Mouse (Mus musculus): ENCODE data around the gene Six1. TPM values are rescaled to one million over a fixed set of nuclear protein-coding genes. Genes with fewer than 3 reads are reported as not detected.

Six1 gene
- total and polyA plus RNA-seq, 3 experiments, result 0.90 to 1.4 (median 1.2) TPM

GRCm38 (mm10) chr12:73043396-73044167, 10.1 kb downstream of the Six1 start:
- Histone ChIP-seq H3K4me1 (ENCODE audit: control insufficient read depth, insufficient read depth, low read length) (peaks cover 4% of the 10 kb centered on the region), H3K27me3 (ENCODE audit: control insufficient read depth, insufficient read depth, low read length) (peaks cover 45% of the 10 kb centered on the region), H3K79me2 (replicated peaks; ENCODE audit: control insufficient read depth, insufficient read depth, low read length) (no peaks in the 10 kb centered on the region), H3K9ac (ENCODE audit: low read depth, low read length) (no peak overlapping the region), H3K27ac (no peak overlapping the region), H3K4me3 (no peak overlapping the region), H3K36me3 (ENCODE audit: control insufficient read depth, insufficient read depth, low read length) (no peaks in the 10 kb centered on the region)
- WGBS, result 39% methylated on average over 14 of the region's 14 CpGs
- intact Hi-C loops (cut with DNase I), result loop anchor here (5.0 kb wide), 2 partner anchors 96 to 164 kb away; no protein-coding TSS in a partner anchor
- TF ChIP-seq POLR2A (IDR thresholded peaks at IDR 0.05; ENCODE audit: insufficient read depth, low read depth, low read length) (no peak), CTCF (IDR thresholded peaks at IDR 0.05) (no peak), EP300 (IDR thresholded peaks at IDR 0.05; ENCODE audit: insufficient read depth, low read depth, low read length) (no peak)
- DNase-seq, result peak in 1 of 2 experiments; percentile 52

DNA sequence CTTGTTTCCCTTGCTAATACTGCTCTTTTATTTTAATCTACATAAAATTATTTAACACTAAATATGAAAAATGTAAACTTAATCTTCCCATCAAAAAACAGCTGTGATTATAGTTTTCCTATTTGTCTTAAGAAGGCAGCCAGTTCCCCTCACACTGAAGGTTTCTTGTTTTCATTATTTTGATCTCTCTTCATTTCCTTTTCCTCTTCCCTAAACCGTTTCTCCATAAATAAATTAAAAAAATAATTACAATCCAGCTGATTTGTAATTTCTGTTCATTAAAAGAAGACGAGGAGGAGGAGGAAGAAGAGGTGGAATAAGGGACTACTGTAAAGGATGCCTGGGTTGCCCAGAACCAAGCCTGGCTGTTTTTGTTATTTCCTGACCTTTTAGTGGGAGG, 10.8 kb downstream of the Six1 start:
- H3K4me1 ChIP-seq (ENCODE audit: control insufficient read depth, insufficient read depth, low read length), result peaks cover 4% of the 10 kb centered on the region
- no peak overlapping the region for H3K27ac ChIP-seq
- WGBS, result 30% methylated on average over 2 of the region's 2 CpGs
- DNase-seq, result no peak
- no peak overlapping the region for H3K4me3 ChIP-seq
- peaks cover 44% of the 10 kb centered on the region for H3K27me3 ChIP-seq (ENCODE audit: control insufficient read depth, insufficient read depth, low read length)
- TF ChIP-seq EP300 (IDR thresholded peaks at IDR 0.05; ENCODE audit: insufficient read depth, low read depth, low read length), result no peak
- no peak for TF ChIP-seq CTCF (IDR thresholded peaks at IDR 0.05)
- no peak for TF ChIP-seq POLR2A (IDR thresholded peaks at IDR 0.05; ENCODE audit: insufficient read depth, low read depth, low read length)
- H3K9ac ChIP-seq (ENCODE audit: low read depth, low read length), result no peak overlapping the region
- no peaks in the 10 kb centered on the region for H3K79me2 ChIP-seq (replicated peaks; ENCODE audit: control insufficient read depth, insufficient read depth, low read length)
- no peaks in the 10 kb centered on the region for H3K36me3 ChIP-seq (ENCODE audit: control insufficient read depth, insufficient read depth, low read length)
- intact Hi-C loops (cut with DNase I), result loop anchor here (5.0 kb wide), 2 partner anchors 96 to 164 kb away; no protein-coding TSS in a partner anchor

DNA sequence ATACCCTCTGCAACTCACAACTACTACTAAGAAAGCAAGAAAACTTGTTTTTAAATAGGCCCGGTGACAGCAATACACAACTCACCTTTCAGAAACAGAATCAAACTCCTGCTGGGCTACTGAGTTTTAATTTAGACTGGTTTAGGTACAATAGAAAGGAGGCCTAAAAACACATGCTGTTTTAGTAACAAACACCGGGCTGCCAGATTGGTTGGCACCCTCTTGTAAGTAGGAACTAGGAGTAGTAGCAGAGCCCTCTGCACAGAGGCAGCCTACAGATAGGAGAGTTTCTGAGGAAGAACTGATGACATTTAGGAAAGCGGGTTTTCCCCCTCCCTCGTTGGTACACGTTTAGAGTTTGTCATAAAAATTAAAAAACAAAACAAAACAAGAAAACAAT, 11.3 kb downstream of the Six1 start:
- intact Hi-C loops (cut with DNase I), result loop anchor here (5.0 kb wide), 2 partner anchors 95 to 165 kb away; no protein-coding TSS in a partner anchor
- peak in 1 of 2 experiments; percentile 30 for DNase-seq
- H3K27me3 ChIP-seq (ENCODE audit: control insufficient read depth, insufficient read depth, low read length), result peaks cover 46% of the 10 kb centered on the region

DNA sequence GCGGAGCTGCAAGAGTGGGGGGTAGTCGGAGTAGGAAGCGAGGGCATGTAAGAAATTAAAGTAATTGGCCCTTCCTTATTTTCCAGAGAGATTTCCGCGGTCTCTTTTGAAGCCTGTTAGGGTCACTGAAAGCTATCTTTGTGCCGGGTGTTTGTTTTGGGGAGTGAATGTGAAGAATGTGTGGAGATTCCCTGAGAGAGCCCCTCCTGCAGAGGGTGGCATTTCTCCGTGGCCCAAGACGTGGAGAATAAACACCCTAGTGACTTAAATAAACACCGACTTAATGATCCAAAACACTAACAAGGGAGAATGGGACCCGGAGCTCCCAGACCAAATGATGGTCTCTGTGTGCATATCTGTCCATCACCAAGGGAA, 12.4 kb downstream of the Six1 start:
- peak in 1 of 2 experiments; percentile 40 for DNase-seq
- no peak overlapping the region for H3K4me3 ChIP-seq

More for the DNA sequence above, 11.3 kb downstream of the Six1 start:
- Histone ChIP-seq H3K79me2 (replicated peaks; ENCODE audit: control insufficient read depth, insufficient read depth, low read length) (no peaks in the 10 kb centered on the region), H3K4me3 (no peak overlapping the region), H3K36me3 (ENCODE audit: control insufficient read depth, insufficient read depth, low read length) (no peaks in the 10 kb centered on the region), H3K27ac (no peak overlapping the region), H3K9ac (ENCODE audit: low read depth, low read length) (no peak overlapping the region), H3K4me1 (ENCODE audit: control insufficient read depth, insufficient read depth, low read length) (peaks cover 4% of the 10 kb centered on the region)
- WGBS, result 26% methylated on average over 5 of the region's 5 CpGs
- TF ChIP-seq EP300 (IDR thresholded peaks at IDR 0.05; ENCODE audit: insufficient read depth, low read depth, low read length) (no peak), CTCF (IDR thresholded peaks at IDR 0.05) (no peak), POLR2A (IDR thresholded peaks at IDR 0.05; ENCODE audit: insufficient read depth, low read depth, low read length) (no peak)

DNA sequence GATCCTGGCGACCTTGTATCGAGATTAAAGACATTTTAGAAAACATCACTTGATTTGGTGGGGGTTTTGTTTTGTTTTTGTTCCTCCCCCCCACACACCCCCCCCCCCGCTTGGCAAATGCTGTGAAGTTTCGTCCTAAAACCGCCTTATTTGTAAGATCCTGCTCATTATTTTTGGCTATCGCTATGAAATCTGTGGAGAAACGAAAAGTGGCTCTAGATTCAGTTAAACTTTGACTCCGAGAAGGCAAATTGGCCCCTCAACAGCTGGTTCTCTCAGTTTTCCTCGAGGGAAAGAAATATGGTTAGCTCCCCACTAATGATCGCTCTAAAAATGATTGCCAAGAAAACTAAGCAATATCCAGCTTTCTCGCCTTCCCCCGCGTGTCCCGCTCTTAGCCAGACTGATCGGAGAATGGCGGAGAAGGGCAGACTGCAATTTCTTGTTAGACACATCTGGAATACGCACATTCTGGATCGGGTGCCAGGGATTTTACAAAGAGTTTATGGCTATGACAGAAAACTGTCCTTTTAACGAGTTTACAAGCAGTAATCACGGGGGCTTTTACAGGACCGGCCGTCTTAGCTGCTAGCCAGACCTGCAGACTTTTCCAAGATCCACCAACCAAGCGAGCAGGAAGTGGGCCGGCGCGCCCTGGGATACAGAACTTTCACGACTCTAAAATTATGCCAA, 13.0 kb downstream of the Six1 start:
- no peaks in the 10 kb centered on the region for H3K79me2 ChIP-seq (replicated peaks; ENCODE audit: control insufficient read depth, insufficient read depth, low read length)
- intact Hi-C loops (cut with DNase I), result loop anchor here (5.0 kb wide), 2 partner anchors 93 to 167 kb away; no protein-coding TSS in a partner anchor
- 8% methylated on average over 27 of the region's 27 CpGs for WGBS
- H3K4me1 ChIP-seq (ENCODE audit: control insufficient read depth, insufficient read depth, low read length), result peaks cover 4% of the 10 kb centered on the region
- no peak overlapping the region for H3K4me3 ChIP-seq
- no peak for DNase-seq
- H3K27ac ChIP-seq, result no peak overlapping the region
- TF ChIP-seq POLR2A (IDR thresholded peaks at IDR 0.05; ENCODE audit: insufficient read depth, low read depth, low read length) (no peak), EP300 (IDR thresholded peaks at IDR 0.05; ENCODE audit: insufficient read depth, low read depth, low read length) (no peak), CTCF (IDR thresholded peaks at IDR 0.05) (no peak)
- no peaks in the 10 kb centered on the region for H3K36me3 ChIP-seq (ENCODE audit: control insufficient read depth, insufficient read depth, low read length)
- H3K9ac ChIP-seq (ENCODE audit: low read depth, low read length), result no peak overlapping the region
- peaks cover 38% of the 10 kb centered on the region for H3K27me3 ChIP-seq (ENCODE audit: control insufficient read depth, insufficient read depth, low read length)

More for the DNA sequence above, 12.4 kb downstream of the Six1 start:
- no peak for TF ChIP-seq CTCF (IDR thresholded peaks at IDR 0.05)
- TF ChIP-seq EP300 (IDR thresholded peaks at IDR 0.05; ENCODE audit: insufficient read depth, low read depth, low read length), result no peak
- no peak for TF ChIP-seq POLR2A (IDR thresholded peaks at IDR 0.05; ENCODE audit: insufficient read depth, low read depth, low read length)
- Histone ChIP-seq H3K27ac (no peak overlapping the region), H3K79me2 (replicated peaks; ENCODE audit: control insufficient read depth, insufficient read depth, low read length) (no peaks in the 10 kb centered on the region), H3K9ac (ENCODE audit: low read depth, low read length) (no peak overlapping the region), H3K36me3 (ENCODE audit: control insufficient read depth, insufficient read depth, low read length) (no peaks in the 10 kb centered on the region), H3K4me1 (ENCODE audit: control insufficient read depth, insufficient read depth, low read length) (peaks cover 4% of the 10 kb centered on the region), H3K27me3 (ENCODE audit: control insufficient read depth, insufficient read depth, low read length) (peaks cover 43% of the 10 kb centered on the region)
- intact Hi-C loops (cut with DNase I), result loop anchor here (5.0 kb wide), 2 partner anchors 94 to 166 kb away; no protein-coding TSS in a partner anchor
- WGBS, result 5% methylated on average over 10 of the region's 10 CpGs
